Mouse (Mus musculus): ENCODE measurements around the gene Acsbg2. TPM values are rescaled to one million over a fixed set of nuclear protein-coding genes. Genes with fewer than 3 reads are reported as not detected.
"Not testable (repeated sequence)": the region's sequence is repeated elsewhere in the genome, so short reads cannot be mapped to it uniquely, and the experiment has no call there.

Gene Acsbg2
- under 1 TPM in 1 of 2 experiments, not detected in 1; 0.12 TPM for polyA plus RNA-seq (2017; shearing (Covaris generic))

GRCm38 (mm10) chr17:56874237-56874636, at the start of gene Acsbg2:
Gene Acsbg2 (minus strand): TSS chr17:56874447.
- no peak for ATAC-seq

GRCm38 (mm10) chr17:56919725-56920124, 45.5 kb upstream of the Acsbg2 start:
- no peak for ATAC-seq

GRCm38 (mm10) chr17:56917166-56917565, 42.9 kb upstream of the Acsbg2 start:
- no peak for ATAC-seq

GRCm38 (mm10) chr17:56913444-56913843, 39.2 kb upstream of the Acsbg2 start:
- ATAC-seq = peak; percentile 69

- ATAC-seq = no peak
These were observed 38.8 kb upstream of the Acsbg2 start for GRCm38 (mm10) chr17:56913023-56913422.

GRCm38 (mm10) chr17:56909764-56910163, 35.5 kb upstream of the Acsbg2 start:
- not testable (repeated sequence) for ATAC-seq

- ATAC-seq = no peak
These were observed 33.6 kb upstream of the Acsbg2 start for GRCm38 (mm10) chr17:56907887-56908286.

- ATAC-seq = no peak
These were observed 32.8 kb upstream of the Acsbg2 start for GRCm38 (mm10) chr17:56907096-56907495.

GRCm38 (mm10) chr17:56906166-56906565, 31.9 kb upstream of the Acsbg2 start:
- no peak for ATAC-seq

- ATAC-seq = no peak
These were observed 28.5 kb upstream of the Acsbg2 start for GRCm38 (mm10) chr17:56902698-56903097.

- peak; percentile 91 for ATAC-seq
These were observed 23.5 kb upstream of the Acsbg2 start for GRCm38 (mm10) chr17:56897630-56898195.

GRCm38 (mm10) chr17:56896513-56897129, 22.4 kb upstream of the Acsbg2 start:
- ATAC-seq = no peak

- no peak for ATAC-seq
These were observed 21.2 kb upstream of the Acsbg2 start for GRCm38 (mm10) chr17:56895368-56895918.

- no peak for ATAC-seq
These were observed 15.8 kb upstream of the Acsbg2 start for GRCm38 (mm10) chr17:56890018-56890417.

GRCm38 (mm10) chr17:56888050-56888449, 13.8 kb upstream of the Acsbg2 start:
- ATAC-seq = no peak

- ATAC-seq = no peak
These were observed 10.6 kb upstream of the Acsbg2 start for GRCm38 (mm10) chr17:56884809-56885208.

GRCm38 (mm10) chr17:56884331-56884730, 10.1 kb upstream of the Acsbg2 start:
- no peak for ATAC-seq

GRCm38 (mm10) chr17:56883612-56884011, 9.4 kb upstream of the Acsbg2 start:
- ATAC-seq = peak; percentile 45

GRCm38 (mm10) chr17:56877426-56877825, 3.2 kb upstream of the Acsbg2 start:
- ATAC-seq = no peak

GRCm38 (mm10) chr17:56876981-56877380, 2.7 kb upstream of the Acsbg2 start:
- ATAC-seq = no peak

- no peak for ATAC-seq
These were observed 2.2 kb upstream of the Acsbg2 start for GRCm38 (mm10) chr17:56876465-56876864.

- no peak for ATAC-seq
These were observed 847 bp upstream of the Acsbg2 start, which contains the start of gene 1700061G19Rik for GRCm38 (mm10) chr17:56874936-56875651. Gene 1700061G19Rik (plus strand): TSS chr17:56875477.

GRCm38 (mm10) chr17:56872512-56872911, 1.7 kb downstream of the Acsbg2 start:
- ATAC-seq = no peak
